Mouse (Mus musculus) CH12.LX (cell line): ENCODE measurements around the gene Pold1.

ENCODE experiments used
- CHD1 ChIP-seq: IDR thresholded peaks from 2 replicates; pipeline ENCODE4 v1.6.1; 2012; ENCODE audit warnings: low read depth, low read length, improper control_type of control experiment, inconsistent platforms
- CHD2 ChIP-seq: IDR thresholded peaks from 2 replicates; pipeline ENCODE4 v1.6.1; 2011; ENCODE audit warnings: low read length, improper control_type of control experiment
- CTCF ChIP-seq, 2 experiments: IDR thresholded peaks in 1 of 2; conservative IDR thresholded peaks in 1 of 2; 2 replicates each; pipeline ENCODE4 v1.5.1; 2011 to 2012; ENCODE audit warnings: low read depth in 2 of 2, low read length in 2 of 2, improper control_type of control experiment in 1 of 2, inconsistent platforms in 1 of 2, mild to moderate bottlenecking in 1 of 2, moderate library complexity in 1 of 2
- E2F4 ChIP-seq: IDR thresholded peaks from 2 replicates; pipeline ENCODE4 v1.6.1; 2011; ENCODE audit warnings: low read depth, low read length, improper control_type of control experiment; ENCODE audit not compliant: insufficient replicate concordance
- EP300 ChIP-seq: IDR thresholded peaks from 2 replicates; pipeline ENCODE4 v1.6.1; 2011; ENCODE audit warnings: low read length, improper control_type of control experiment
- MAFK ChIP-seq: IDR thresholded peaks from 2 replicates; pipeline ENCODE4 v1.6.1; 2011; ENCODE audit warnings: low read length, improper control_type of control experiment; ENCODE audit not compliant: insufficient replicate concordance
- MAX ChIP-seq: IDR thresholded peaks from 2 replicates; pipeline ENCODE4 v1.6.1; 2011; ENCODE audit warnings: low read length, improper control_type of control experiment
- MAZ ChIP-seq: IDR thresholded peaks from 2 replicates; pipeline ENCODE4 v1.6.1; 2012; ENCODE audit warnings: low read depth, mild to moderate bottlenecking, inconsistent platforms, low read length, improper control_type of control experiment, moderate library complexity
- MYC ChIP-seq: IDR thresholded peaks from 2 replicates; pipeline ENCODE4 v1.6.1; 2011; ENCODE audit warnings: low read depth, mild to moderate bottlenecking, improper control_type of control experiment, low read length
- NELFE ChIP-seq: IDR thresholded peaks from 2 replicates; pipeline ENCODE4 v1.6.1; 2011; ENCODE audit warnings: low read depth, low read length, improper control_type of control experiment
- PAX5 ChIP-seq: IDR thresholded peaks from 2 replicates; pipeline ENCODE4 v1.6.1; 2012; ENCODE audit warnings: low read length, inconsistent platforms, mixed read lengths
- POLR2A ChIP-seq: IDR thresholded peaks from 2 replicates; pipeline ENCODE4 v1.6.1; 2011; ENCODE audit warnings: low read depth, mild to moderate bottlenecking, improper control_type of control experiment, low read length
- ZNF384 ChIP-seq: IDR thresholded peaks from 2 replicates; pipeline ENCODE4 v1.6.1; 2012; ENCODE audit warnings: low read depth, low read length, improper control_type of control experiment, inconsistent platforms

DNA sequence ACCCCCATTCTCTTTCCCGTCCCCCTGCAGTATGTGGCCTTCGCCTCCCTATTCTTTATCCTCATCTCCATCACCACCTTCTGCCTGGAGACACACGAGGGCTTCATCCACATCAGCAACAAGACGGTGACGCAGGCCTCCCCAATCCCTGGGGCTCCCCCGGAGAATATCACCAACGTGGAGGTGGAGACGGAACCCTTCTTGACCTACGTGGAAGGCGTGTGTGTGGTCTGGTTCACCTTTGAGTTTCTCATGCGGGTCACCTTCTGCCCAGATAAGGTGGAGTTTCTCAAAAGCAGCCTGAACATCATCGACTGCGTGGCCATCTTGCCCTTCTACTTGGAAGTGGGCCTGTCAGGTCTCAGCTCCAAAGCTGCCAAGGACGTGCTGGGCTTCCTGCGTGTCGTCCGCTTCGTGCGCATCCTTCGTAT, 46.5 kb upstream of the Pold1 start:
- TF ChIP-seq CTCF (conservative IDR thresholded peaks at IDR 0.05 in 1 of 2, IDR thresholded peaks at IDR 0.05 in 1 of 2; ENCODE audit: low read depth in 2 of 2, low read length in 2 of 2) (no peak), POLR2A (no peak), CHD2 (no peak), ZNF384 (no peak), E2F4 (no peak), MAX (no peak), MAZ (no peak), NELFE (no peak), EP300 (no peak), MYC (no peak), CHD1 (no peak), MAFK (no peak), PAX5 (no peak)
